Mouse (Mus musculus): ENCODE results near the gene Spib. TPM values are rescaled to one million over a fixed set of nuclear protein-coding genes. Genes with fewer than 3 reads are reported as not detected.

The Spib gene
- not detected for total RNA-seq (2021)
- long read RNA-seq, result 0 reads

DNA sequence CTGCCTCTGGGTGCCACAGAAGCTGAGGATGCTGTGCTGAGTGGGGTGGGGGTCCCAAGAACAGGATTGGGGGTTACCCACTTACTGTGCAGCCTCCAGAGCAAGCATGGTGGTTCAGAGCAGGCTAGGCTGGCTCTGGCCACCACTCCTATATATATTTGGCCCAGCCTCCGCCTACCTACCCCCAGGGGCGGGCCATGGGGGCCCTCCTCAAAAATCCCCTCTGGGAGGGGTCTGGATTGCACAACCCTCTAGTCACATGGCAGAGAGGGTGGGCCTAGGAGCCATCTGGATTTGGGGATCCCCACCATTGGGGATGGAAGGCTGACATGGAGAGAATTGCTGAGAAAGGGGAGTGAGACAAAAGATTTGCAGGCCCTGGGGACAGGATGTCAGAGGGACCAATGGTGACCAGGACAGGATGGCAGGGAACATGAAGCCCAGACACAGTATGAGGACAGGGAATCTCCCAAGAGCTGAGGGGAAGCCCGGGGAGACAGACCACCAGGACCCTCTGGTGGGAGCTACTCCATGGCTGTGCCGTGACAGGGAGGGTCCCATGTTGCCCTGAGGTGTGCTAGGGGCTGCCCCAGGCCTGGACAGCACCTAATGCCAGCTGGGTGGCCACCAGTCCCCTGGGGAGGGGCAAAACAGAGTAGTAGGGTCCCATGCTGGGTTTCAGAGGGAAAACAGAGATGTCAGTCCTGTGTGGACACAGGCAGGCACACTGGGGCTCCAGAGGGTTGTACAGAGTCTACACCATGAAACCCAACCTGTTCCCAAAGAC lies at the start of gene Spib:
Gene Spib (minus strand): TSS at position 126 of the 787 bp plus-strand sequence.
- DNase-seq (ENCODE audit: low spot score in 2 of 2), result no peak

GRCm38 (mm10) chr7:44581637-44582036 lies 49.8 kb upstream of the Spib start:
- no peak for DNase-seq (ENCODE audit: low spot score in 2 of 2)

DNA sequence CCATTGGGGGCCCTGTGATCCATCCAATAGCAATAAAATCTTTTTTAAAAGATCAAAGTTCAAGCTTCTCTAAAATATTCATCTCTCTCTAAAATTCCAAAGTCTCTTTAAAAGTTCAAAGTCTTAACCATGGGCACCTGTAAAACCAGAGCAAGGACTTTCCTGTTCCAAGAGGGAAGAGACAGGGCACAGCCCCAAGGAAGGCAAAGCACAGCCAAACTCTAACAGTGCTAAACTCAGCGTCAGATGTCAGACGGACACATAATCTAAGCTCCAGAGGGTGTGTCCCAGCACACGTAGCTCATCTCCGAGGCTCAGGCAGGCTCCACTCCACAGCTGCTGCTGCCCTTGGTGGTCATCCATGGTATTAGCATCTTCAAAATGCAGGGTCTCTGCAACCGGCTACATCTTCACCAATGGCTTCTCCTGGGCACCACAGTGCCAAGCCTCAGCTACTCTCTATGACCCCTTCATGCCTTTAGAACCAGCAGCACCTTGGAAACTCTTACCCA lies 44.5 kb upstream of the Spib start:
- DNase-seq (ENCODE audit: low spot score in 2 of 2), result no peak

DNA sequence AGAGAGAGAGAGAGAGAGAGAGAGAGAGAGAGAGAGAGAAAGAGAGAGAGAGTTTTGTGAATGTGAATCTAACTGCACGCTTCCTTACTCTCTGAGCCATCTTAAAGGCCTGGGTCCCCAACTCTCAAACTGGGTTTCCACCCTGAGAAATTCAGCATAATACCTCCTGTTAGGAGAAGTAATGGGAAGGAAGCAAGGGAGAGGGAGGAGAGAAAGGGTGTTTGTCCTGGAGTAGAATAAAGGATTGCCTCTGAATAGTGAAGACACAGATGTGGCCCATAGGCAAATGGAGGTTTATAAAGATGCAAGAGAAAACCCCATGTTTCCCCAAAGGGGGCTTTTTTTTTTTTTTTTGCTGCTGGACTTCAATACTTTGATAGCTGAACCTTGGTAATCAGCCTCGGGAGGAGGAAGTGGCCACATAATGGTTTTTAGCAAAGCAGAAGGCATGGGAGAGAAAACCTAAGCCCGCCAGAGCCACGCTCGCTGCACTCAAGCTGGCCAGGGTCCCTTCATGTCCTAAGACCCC lies 41.1 kb upstream of the Spib start:
- DNase-seq (ENCODE audit: low spot score in 2 of 2), result no peak

GRCm38 (mm10) chr7:44572213-44572701 lies 40.4 kb upstream of the Spib start, which contains the start of gene Napsa:
Gene Napsa (plus strand): TSS chr7:44572380.
- no peak for DNase-seq (ENCODE audit: low spot score in 2 of 2)

DNA sequence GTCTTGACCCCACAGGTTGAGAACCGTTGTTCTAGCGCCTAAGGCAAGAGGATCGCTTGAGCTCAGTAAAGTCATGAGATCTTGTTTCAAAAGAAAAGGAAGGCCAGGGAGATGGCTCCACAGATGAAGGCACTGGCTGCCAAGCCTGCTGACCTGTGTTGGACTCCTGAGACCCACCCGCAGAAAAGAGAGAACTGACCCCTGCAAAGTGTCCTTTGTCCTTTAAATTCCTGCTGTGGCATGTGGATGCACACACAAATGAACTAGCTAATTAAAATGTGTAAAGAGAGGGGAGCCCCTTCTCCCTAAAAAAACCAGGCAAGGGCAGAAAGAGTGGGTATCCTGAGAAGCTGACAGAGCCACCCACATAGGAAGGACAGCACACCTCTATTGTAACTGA lies 39.9 kb upstream of the Spib start:
- DNase-seq (ENCODE audit: low spot score in 2 of 2), result no peak

- DNase-seq (ENCODE audit: low spot score in 2 of 2), result no peak
Measured at GRCm38 (mm10) chr7:44570989-44571388, 39.1 kb upstream of the Spib start.

- DNase-seq (ENCODE audit: low spot score in 2 of 2), result no peak
Measured at GRCm38 (mm10) chr7:44568803-44569202, 36.9 kb upstream of the Spib start.

- DNase-seq (ENCODE audit: low spot score in 2 of 2), result no peak
Measured at GRCm38 (mm10) chr7:44565414-44565813, 33.5 kb upstream of the Spib start.

DNA sequence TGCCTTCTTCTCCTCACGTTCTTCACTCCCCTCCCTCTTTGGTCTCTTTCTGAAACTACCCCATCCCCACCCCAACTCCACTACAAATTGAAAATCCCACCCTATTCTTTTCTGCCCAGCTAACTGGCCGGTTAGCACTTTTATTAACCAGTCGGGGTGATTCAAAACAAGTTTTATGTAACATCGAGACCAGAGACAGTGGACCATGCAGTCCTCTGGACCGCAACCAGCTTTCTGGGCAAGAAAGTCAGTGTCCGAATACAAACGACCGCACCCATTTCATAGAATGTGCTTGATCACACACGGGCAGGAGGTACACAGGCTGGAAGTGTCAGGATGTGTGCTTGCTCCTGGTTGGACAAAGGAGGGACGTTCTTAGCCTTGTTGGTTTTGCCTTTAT lies 32.6 kb upstream of the Spib start:
- DNase-seq (ENCODE audit: low spot score in 2 of 2), result no peak

DNA sequence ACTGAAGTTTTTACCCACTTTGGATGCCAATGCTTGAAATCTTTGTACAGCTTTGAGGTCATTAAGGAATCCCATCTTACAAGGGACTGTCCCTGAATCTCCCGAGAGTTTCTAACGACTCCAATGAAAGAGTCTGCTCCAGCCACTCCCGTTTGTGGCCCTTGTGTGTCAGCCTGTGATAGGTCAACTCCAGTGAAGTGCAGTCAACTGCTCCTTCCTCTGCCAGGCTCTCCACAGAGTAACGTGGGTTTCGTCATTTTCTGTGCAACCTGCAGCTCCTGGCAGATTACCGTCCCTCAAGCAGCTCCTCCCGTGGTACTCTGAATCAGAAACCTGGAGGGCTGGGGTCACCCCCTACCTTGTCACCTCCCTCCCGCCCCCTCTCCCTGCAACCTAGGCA lies 31.4 kb upstream of the Spib start:
- no peak for DNase-seq (ENCODE audit: low spot score in 2 of 2)

DNA sequence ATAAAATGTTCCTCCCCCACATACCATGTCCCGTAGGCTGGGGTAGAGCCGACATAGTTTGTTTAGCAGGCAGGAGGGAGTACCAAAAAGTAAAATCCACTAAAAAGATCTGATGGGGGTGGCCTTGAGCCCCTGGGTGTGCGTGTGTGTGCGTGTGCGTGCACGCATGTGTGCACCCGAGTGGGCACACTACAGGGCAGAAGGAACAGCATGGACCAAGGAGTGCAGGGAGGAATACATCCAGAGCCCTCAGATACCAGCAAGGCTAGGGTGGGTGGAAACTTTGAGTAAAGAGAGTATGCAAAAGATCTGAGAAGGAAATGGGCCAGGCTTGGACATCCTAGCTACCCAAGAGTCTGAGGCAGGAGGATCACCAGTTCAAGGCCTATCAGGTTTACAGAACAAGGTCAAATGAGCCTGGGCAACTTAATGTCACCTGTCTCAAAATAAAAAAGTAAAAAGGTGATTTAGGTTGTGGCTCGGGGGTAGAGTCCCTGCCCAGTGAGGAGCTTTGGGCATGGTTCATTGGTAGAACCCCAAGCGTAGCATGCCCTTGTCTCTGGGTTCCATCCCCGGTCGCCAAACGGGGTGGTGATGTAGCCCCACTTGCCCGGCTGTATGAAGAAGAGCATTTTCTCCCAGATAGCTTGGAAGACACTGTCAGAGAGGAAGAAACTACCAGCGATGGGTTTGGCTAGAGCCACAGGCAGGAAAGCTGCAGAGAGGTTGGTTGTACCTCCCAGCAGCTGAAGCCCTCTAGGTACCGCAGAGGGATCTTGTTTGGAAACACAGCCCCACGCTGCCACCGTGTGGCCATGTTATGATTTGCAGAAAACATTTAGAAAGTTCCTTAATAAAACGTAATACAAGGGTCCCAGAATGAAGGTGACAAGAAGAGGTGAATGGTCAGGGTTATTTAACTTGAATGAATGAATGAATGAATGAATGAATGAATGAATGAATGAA lies 28.8 kb upstream of the Spib start:
- DNase-seq (ENCODE audit: low spot score in 2 of 2), result peak; percentile 67 to 87

GRCm38 (mm10) chr7:44557629-44558028 lies 25.8 kb upstream of the Spib start:
- DNase-seq (ENCODE audit: low spot score in 2 of 2), result no peak

GRCm38 (mm10) chr7:44553826-44554225 lies 22.0 kb upstream of the Spib start, which contains the start of gene Nr1h2:
Gene Nr1h2 (minus strand): TSS chr7:44553951.
- DNase-seq (ENCODE audit: low spot score in 2 of 2), result peak; percentile 92 to 96

DNA sequence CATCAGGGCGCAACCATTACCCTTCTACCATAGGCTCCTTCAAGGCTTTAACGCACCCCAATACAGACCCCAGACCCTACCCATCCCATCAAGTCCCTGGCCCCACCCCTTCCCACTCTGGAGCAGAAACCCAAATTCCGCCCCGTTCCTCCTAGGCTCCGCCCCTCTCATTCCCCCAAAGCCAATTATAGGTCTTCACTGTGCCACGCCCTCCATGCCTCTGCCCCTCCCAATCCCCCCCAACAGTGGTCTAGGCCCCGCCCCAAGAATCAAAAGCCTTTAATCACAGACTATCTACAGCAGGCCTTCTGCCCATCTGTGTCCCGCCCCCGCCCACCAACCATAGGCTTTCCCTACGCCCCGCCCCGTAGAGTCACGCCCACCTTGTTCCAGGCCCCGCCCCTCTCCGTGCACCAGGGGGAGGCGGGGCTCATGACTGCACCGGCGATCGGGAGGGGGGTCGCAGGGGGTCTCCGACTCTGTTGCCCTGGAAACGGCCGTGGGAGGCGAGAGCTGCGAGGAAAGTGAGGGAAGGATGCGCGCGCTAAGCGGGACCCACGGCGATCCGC lies 21.4 kb upstream of the Spib start:
- peak; percentile 48 to 53 for DNase-seq (ENCODE audit: low spot score in 2 of 2)

GRCm38 (mm10) chr7:44552141-44552908 lies 20.5 kb upstream of the Spib start:
- DNase-seq (ENCODE audit: low spot score in 2 of 2), result no peak

DNA sequence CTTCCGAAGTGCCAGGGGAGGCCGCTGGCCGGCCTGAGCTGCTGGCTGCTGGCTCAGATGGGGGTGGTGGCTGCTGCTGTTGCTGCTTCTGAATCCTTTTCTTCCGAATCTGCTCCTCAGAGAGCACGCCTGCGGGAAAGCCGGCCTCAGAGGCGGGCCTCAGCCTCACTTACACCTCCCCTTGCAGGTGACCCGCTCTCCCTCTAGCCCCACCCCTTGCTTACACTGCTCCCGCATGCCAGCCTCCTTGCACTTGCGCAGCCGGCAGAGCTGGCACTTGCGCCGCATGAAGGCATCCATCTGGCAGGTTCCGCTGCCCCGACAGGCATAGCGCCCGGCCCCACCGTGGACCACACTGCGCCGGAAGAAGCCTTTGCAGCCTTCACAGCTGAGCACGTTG lies 19.9 kb upstream of the Spib start:
- no peak for DNase-seq (ENCODE audit: low spot score in 2 of 2)

DNA sequence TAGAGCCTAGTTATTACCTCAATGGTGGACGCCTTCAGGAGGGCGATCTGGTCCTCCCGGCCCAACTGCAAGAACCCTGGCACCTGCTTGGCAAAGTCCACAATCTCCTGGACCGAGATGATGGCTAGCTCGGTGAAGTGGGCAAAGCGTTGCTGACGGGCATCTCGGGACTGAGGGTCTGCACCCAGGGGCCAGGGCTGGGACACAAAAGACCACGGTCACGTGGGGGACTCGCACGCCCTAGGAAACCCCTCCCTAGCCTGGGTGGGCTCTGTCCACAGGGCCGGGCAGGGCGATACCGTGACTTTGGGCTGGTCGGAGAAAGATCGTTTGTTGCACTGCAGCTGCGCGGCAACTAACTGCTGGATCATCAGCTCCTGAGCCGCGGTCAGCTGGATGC lies 19.4 kb upstream of the Spib start:
- no peak for DNase-seq (ENCODE audit: low spot score in 2 of 2)

DNA sequence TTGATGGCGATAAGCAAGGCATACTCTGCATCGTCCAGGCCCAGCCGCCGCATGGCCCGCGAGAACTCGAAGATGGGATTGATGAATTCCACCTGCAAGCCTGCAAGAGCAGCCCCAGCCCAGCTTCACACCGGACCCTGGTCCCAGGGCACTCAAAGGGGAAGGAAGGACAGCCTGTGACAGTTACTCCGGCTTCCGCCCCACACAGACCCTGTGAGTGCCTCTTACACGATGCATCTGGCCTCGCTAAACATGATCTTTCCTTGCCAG lies 18.5 kb upstream of the Spib start:
- DNase-seq (ENCODE audit: low spot score in 2 of 2), result no peak

- DNase-seq (ENCODE audit: low spot score in 2 of 2), result no peak
Measured at GRCm38 (mm10) chr7:44549621-44550408, 17.9 kb upstream of the Spib start.

Data from layer of hippocampus, adult 18-20 months (tissue).